Mouse (Mus musculus): ENCODE results near the gene Prkn.
"Not testable (repeated sequence)": the region's sequence is repeated elsewhere in the genome, so short reads cannot be mapped to it uniquely, and the experiment has no call there.

- not testable (repeated sequence) for TF ChIP-seq CTCF, EP300 (IDR thresholded peaks at IDR 0.05)
Observed at GRCm38 (mm10) chr17:11209063-11209462, 368.9 kb downstream of the Prkn start.

Data from lung, postnatal 0 days (tissue).